Mouse (Mus musculus) spleen, postnatal 14 days (tissue): ENCODE data around the gene Ubox5.

Experiments used
- DNase-seq, 2 experiments: peaks; one replicate each; pipeline ENCODE4 v3.0.0; 2021 to 2022; ENCODE audit warnings: low spot score in 2 of 2

The Ubox5 gene

GRCm38 (mm10) chr2:130634006-130634738, 4.3 kb upstream of the Ubox5 start:
- no peak for DNase-seq

GRCm38 (mm10) chr2:130632887-130633675, 3.2 kb upstream of the Ubox5 start:
- DNase-seq, result no peak

- no peak for DNase-seq
Observed at GRCm38 (mm10) chr2:130632416-130632815, 2.6 kb upstream of the Ubox5 start.

GRCm38 (mm10) chr2:130629080-130629838, 579 bp downstream of the Ubox5 start:
- DNase-seq, result no peak

DNA sequence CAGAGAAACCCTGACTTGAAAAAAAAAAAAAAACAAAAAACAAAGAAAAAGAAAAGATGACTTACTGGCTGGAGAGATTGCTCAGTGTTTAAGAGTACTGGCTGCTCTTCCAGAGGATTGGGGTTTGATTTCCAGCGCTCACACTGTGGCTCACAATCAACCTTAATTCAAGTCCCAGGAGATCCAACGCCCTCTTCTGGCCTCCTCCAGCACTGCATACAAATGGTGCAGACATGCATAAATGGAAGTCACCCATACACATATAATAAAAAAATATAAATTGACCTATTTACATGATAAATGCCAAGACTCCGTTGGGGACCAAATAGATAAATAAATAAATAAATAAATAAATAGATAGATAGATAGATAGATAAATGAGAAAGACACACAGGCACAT, 1.4 kb downstream of the Ubox5 start:
- no peak for DNase-seq

DNA sequence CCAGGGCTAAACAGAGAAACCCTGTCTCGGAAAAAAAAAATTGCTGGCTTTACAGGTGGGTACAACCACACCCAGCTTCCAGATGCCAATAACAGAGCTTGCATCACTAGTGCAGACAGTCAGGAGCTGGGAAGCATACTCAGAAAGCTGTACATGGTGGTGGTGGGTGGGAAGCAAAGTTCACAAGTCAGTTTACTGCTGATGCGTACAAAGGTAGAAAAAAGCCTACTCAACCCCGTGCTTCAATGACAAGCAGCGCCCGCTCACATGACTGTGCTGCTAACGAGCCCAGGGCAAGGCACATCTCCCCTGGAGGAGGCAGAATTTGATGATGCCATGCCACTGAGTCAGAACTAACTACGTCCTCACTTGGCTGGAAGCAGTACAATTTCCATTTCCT, 10.9 kb downstream of the Ubox5 start:
- no peak for DNase-seq

DNA sequence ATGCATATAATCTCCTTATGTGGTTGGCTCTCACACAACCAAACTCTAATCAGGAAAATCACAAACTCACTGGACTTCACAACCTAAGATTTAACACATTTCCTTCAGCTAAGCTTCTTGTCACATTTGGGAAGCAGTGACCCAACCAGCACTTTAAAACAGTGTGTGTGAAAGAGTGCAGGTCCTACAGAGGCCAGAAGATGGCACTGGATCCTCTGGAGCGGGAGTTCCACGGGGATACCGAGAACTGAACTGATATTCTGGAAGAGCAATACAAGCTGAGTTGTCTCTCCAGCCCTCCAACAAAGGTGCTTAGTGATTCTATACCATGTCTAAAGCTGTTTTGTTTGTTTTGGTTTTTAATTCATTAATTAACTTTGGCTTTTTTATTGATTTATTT, 16.7 kb downstream of the Ubox5 start:
- DNase-seq, result no peak

DNA sequence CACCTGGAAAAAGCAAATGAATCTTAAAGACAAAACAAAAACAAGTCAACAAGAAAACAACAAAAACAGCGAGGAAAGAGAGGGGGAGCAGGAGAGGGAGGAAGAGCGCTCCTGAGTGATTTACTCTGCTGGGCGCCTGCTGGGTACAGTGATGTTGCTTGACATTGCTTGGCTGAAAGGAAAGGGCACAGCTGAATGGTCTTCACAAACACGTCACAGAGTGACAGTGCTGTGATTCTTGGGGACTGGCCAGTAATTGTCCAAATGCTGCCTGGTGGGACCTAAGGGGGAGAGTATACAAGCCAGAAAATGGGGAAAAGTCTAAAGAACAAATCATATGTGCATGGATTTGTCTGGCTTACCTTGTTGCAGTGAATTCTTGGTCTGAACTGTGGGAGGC, 27.6 kb downstream of the Ubox5 start:
- no peak for DNase-seq

- no peak for DNase-seq
Observed at GRCm38 (mm10) chr2:130598399-130598798, 31.4 kb downstream of the Ubox5 start.

GRCm38 (mm10) chr2:130597601-130598010, 32.2 kb downstream of the Ubox5 start:
- DNase-seq, result no peak

DNA sequence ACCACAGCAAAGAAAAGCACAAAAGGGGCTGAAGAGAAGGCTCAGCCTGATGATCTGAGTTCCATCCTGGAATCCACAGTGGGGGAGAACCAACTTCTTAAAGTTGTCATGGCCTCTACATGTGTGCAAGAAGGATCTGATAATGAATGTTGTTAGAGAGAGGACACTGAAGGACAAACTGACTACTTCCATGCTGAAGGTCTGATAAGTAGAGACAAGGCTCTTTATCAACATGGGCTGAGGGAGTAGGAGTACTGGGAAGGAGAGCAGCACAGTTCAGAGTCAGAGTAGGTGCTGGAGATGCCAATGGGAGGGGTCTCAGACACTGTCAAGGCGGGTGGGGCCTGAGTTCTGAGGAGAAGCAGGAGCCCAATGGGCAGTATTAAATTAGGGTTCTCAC, 34.2 kb downstream of the Ubox5 start:
- DNase-seq, result no peak

GRCm38 (mm10) chr2:130591016-130591415, 38.8 kb downstream of the Ubox5 start:
- DNase-seq, result no peak

DNA sequence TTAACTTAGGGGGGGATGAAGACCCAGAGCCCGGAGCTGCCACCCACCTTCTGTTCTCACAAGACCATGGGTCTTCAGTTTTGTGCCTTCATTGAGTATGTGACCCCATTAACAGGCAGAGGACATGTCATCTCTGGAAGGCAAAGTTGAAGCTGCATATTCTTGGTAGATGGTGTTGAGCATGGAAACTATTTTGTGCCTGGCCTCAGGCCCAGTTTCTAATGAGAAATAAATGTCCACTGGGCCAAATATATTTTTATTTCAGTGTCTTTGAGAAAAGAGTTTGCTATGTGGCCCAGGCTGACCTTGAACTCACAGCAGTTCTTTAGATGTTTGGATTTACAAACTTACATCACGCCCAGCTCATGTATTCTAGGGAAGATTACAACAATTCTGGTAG, 40.1 kb downstream of the Ubox5 start:
- no peak for DNase-seq

- no peak for DNase-seq
Observed at GRCm38 (mm10) chr2:130589157-130589556, 40.7 kb downstream of the Ubox5 start.

DNA sequence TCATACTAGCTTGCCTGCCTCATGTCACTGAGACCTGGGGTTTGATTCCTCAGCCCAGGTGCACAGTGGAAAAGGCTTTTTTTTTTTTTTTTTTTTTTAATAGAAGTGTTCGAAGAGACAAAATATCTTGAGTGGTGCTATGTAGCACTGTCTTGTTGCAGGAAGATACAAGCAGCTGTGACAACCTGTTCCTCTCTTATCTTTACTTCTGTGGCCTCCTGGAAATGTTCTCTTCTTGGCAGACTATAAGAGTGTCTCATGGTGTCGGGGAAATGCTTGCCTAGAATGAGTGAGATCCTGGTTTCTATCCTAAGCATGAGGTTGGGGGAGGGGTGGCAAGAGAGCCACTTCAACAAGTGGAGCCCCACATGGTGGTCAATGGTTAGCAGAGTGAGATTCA, 41.5 kb downstream of the Ubox5 start:
- no peak for DNase-seq

DNA sequence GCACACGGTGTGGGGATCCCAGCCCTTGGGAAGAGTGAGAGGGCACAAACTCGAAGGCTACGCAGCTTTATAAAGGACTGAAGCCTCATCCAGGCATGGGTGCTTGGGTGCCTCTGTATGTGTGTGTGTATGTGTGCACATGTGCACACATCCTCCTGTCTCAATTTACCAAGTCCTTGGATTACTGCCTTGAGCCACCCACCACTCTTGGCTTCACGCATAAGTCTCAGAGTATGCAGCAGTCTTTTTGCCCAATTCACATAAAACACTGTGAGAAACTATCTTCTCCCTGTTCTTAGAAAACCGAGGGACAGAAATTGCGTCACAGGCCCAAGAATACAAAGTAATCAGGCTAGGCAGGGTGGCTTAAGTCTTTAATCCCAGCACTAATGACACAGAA, 43.8 kb downstream of the Ubox5 start:
- DNase-seq, result no peak

DNA sequence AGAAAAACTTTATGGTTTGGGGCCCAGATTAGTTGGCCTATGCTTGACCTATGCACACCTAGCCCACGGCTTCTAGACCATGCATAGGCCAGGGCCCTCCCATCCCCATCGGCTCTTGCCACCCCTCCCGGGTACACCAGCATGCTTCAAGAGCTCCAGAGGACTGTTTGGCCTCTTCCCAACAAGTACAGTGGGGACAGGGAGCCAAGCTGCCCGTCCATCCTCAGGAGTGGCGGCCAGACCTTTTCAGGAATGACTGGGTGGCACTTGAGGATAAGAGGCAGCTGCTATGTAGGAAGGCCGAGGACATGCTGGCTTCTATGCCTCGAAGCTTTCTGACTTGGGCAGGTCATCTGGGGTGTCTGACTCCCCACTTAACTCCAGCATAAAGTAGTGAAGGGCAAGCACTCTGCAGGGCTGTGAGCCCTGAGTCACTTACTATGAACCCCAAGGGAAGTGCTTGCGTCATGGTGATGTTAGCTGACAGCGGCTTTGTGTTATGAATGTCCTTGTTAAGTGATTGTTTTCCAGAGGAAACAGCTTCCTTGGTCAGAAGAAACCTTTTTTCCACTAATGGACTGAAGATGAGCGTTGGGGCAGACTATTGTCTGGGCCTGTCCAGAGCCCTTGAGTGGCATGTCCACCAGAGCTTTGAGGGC, 45.8 kb downstream of the Ubox5 start:
- DNase-seq, result no peak

DNA sequence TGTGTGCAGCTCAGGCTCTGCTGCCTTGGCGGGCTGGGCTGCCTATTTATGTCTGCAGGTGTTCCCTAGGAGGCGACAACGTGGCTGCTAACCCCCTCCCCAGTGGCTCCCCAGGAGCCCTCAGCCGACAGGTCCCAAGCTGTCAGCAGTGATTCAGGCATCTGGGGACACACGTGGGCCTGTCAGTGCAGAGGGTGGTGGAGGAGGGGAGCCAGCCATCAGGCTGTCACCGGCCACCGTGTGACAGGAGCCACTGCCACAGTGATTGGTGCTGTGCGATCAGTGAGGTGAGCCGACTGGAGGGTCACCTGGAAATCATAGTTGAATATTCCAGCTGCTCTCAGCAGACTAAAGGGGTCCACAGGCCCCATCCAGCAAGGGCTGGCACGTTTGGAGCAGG, 47.3 kb downstream of the Ubox5 start, which contains the start of gene Avp:
Gene Avp (minus strand): TSS at position 3 of the 400 bp plus-strand sequence.
- no peak for DNase-seq

DNA sequence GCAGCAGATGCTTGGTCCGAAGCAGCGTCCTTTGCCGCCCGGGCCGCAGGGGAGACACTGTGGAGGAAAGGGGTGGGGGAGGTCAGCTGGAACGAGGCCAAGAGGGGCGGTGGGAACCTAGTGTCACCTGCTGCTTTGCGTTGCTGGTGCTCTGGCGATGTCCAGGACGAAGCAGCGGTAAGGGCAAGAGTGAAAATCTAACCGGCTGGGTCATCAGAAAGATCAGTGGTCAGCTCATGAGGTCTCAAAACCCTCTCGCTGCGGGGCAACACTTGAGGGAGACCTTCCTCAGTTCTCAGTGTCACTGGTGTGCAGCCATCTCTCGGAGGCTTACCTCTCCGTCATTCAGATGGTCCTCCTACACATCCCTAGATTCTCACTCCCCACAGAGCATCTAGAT, 48.6 kb downstream of the Ubox5 start:
- no peak for DNase-seq

DNA sequence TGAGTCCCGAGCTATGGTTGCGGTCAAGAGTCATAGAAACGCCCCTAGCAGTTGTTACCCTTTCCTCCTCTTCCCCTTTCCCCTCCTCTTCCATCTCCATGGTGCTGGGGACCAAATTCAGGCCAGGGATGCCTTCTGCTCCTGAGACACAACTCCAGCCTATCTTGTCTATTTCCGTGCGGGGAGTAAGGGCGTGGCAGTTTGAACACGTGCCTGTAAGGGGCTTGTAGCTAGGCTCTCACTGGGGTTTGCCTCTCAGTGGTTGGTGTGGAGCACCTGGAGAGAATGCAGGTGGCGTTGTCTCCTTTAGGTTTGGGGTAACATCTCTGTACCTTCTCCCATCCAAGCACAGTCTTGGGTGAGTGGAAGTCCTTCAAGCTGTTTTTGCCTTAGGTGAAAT, 50.0 kb downstream of the Ubox5 start:
- DNase-seq, result no peak

- DNase-seq, result peak; percentile 29 to 51
Observed at GRCm38 (mm10) chr2:130578148-130578547, 51.7 kb downstream of the Ubox5 start.

DNA sequence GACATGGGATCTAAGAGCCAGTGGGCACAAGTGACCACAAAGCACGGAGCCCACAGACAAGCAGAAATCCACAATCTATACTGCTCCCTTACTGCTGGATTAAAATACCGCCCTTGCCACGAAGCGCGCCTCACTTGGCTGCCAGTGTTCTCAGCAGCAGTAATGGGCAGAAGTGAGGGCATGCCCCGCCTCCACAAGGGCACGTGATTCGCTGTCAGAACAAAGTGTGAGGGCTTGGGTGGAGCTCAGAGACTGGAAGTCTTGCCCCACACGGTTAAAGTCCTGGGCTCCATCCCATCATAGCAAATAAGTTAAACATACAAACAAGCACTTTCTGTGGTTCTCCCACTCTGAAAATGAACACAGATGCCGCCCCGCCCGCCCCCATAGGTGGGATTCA, 52.2 kb downstream of the Ubox5 start:
- DNase-seq, result peak; percentile 26 to 37
